Mouse (Mus musculus) lung, adult 2 months (tissue): ENCODE data around the gene Crp. TPM values are rescaled to one million over a fixed set of nuclear protein-coding genes. Genes with fewer than 3 reads are reported as not detected.

ENCODE experiments used
- DNase-seq: peaks from one replicate; pipeline ENCODE4 v3.0.0; 2022
- H3K4me1 ChIP-seq: fragments of 200-500 bp; 2 replicates; pipeline ENCODE4 v1.6.1; 2011; ENCODE audit warnings: low read length; ENCODE audit not compliant: control insufficient read depth, insufficient read depth
- H3K4me3 ChIP-seq: fragments of 200-500 bp; replicated peaks from 2 replicates; pipeline ENCODE3; 2011; ENCODE audit warnings: low read depth, mild to moderate bottlenecking, control low read depth, low read length; ENCODE audit errors: extremely low read depth
- CTCF ChIP-seq: fragments of 200-500 bp; IDR thresholded peaks from 2 replicates; pipeline ENCODE4 v1.5.1; 2011; ENCODE audit warnings: mild to moderate bottlenecking, low read length, control low read depth; ENCODE audit not compliant: insufficient read depth
- POLR2A ChIP-seq: fragments of 200-500 bp; IDR thresholded peaks from 2 replicates; pipeline ENCODE4 v1.6.1; 2011; ENCODE audit warnings: low read depth, mild to moderate bottlenecking, control low read depth, low read length, borderline replicate concordance; ENCODE audit errors: extremely low read depth
- WGBS: fragments of 180-500 bp; shearing (Covaris S2); methylation state at CpG from one replicate; pipeline ENCODE4 v1.1.7; 2018; 5-methylcytosine and 5-hydroxymethylcytosine counted together
- polyA plus RNA-seq: library from polyadenylated mRNA; depleted of rRNA; stranded (reverse); fragments of >200 nt; gene quantifications from 2 replicates; pipeline ENCODE4 v1.2.3, GENCODE M21; 2012; rRNA removed

Gene Crp
- polyA plus RNA-seq, result not detected in 2 replicates

DNA sequence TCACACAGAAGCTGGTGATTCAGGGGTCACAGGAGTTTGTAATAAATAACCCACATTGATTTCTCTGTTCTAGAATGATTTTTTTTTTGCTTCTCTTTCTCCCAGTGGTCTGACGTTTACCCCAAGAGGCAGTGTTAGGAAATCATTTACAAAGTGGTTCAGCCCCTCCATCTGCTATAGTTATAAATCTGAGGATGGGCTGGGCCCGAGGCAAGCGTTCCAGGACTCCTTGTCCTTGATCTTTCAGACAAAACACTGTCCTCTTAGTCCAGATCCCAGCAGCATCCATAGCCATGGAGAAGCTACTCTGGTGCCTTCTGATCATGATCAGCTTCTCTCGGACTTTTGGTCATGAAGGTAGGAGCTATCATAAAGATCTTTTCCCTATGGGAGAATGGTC lies at the start of gene Crp:
Gene Crp, plus strand, starts transcription at position 212 of the 400 bp plus-strand sequence.
- 69% methylated on average over 4 of the region's 4 CpGs for WGBS
- DNase-seq, result no peak
- H3K4me1 ChIP-seq, result no peaks in the 10 kb centered on the region
- no peak for TF ChIP-seq CTCF
- TF ChIP-seq POLR2A, result no peak
- H3K4me3 ChIP-seq, result no peak within 1 kb of the TSS

GRCm38 (mm10) chr1:172649396-172649795 lies 48.5 kb upstream of the Crp start:
- no peak overlapping the region for H3K4me3 ChIP-seq
- TF ChIP-seq CTCF (no peak), POLR2A (no peak)
- peaks cover 2% of the 10 kb centered on the region; the same call in 1 of the 2 replicates for H3K4me1 ChIP-seq
- WGBS, result 78% methylated on average over 9 of the region's 9 CpGs
- no peak for DNase-seq

- 60% methylated on average over 8 of the region's 8 CpGs for WGBS
- no peak for DNase-seq
- TF ChIP-seq CTCF (peak; percentile 48), POLR2A (no peak)
Measured at GRCm38 (mm10) chr1:172650519-172651287, 47.2 kb upstream of the Crp start.

DNA sequence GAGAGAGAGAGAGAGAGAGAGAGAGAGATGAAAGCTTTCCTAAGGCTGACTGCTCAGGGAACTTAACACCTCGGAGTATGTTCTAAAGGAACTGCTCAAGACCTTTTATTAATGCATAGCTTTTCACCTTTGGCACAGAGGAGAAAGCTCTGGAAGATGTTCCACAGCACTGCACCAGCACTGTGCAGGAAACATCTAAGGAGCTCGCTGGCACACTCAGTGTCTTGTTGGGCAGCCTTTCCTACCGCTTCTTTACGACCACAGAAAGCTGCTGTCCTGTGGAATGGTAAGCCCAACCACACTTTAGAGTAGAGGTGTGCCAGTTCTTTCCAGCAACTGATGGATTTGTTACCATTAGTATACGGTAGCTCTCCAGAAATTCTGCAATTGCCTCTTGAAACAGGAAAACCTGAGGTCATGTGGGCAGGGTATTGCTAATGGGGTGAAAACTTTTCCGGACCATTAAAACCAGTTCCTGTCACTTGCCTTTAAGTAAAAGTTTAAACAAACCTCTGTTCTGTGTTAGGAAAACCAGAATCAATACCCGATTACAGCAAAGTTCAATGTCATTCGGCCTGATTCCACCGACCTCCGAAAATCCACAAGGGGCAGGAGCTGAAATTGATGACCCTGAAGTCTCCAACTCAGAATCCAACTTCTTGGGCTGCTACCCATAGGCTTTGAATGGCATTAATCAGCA lies 46.4 kb upstream of the Crp start:
- no peak for DNase-seq
- 74% methylated on average over 10 of the region's 10 CpGs for WGBS
- Histone ChIP-seq H3K4me3 (no peak overlapping the region), H3K4me1 (peaks cover 4% of the 10 kb centered on the region; the same call in 1 of the 2 replicates)
- TF ChIP-seq CTCF (no peak), POLR2A (no peak)

More at GRCm38 (mm10) chr1:172650519-172651287, 47.2 kb upstream of the Crp start:
- no peak overlapping the region for H3K4me3 ChIP-seq
- peaks cover 4% of the 10 kb centered on the region; the same call in 1 of the 2 replicates for H3K4me1 ChIP-seq

GRCm38 (mm10) chr1:172652040-172652662 lies 45.7 kb upstream of the Crp start:
- 50% methylated on average over 18 of the region's 18 CpGs for WGBS
- Histone ChIP-seq H3K4me1 (peaks cover 4% of the 10 kb centered on the region; the same call in 1 of the 2 replicates), H3K4me3 (no peak overlapping the region)
- no peak for DNase-seq
- TF ChIP-seq CTCF (no peak), POLR2A (no peak)

GRCm38 (mm10) chr1:172653900-172654299 lies 44.0 kb upstream of the Crp start:
- TF ChIP-seq CTCF, result no peak
- no peak for TF ChIP-seq POLR2A
- no peak overlapping the region for H3K4me3 ChIP-seq
- peaks cover 4% of the 10 kb centered on the region; the same call in 1 of the 2 replicates for H3K4me1 ChIP-seq
- 40% methylated on average over 6 of the region's 6 CpGs for WGBS
- DNase-seq, result no peak

DNA sequence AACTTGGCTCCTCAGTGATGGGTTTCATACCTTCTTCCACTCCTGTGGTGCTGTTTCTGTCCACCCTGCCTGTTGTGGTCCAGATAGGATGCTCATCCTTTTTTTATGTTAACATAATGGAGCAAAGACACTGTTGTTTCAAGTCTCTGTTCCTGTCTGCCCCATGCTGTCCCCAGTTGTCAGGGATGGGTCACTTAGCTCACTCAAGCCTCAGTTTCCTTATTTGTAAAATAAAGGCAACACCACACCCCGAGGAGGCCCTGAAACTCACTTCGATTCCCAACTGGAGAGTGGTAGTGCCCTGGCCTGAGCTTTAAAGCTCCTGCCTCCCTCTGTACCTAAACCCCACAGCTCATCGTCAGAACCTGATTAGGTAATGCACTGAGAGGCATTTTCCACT lies 40.6 kb upstream of the Crp start:
- DNase-seq, result no peak
- WGBS, result 80% methylated on average over 3 of the region's 3 CpGs
- H3K4me3 ChIP-seq, result no peak overlapping the region
- no peak for TF ChIP-seq POLR2A
- TF ChIP-seq CTCF, result no peak
- H3K4me1 ChIP-seq, result peaks cover 2% of the 10 kb centered on the region; the same call in 1 of the 2 replicates

GRCm38 (mm10) chr1:172659688-172660087 lies 38.2 kb upstream of the Crp start:
- 50% methylated on average over 8 of the region's 8 CpGs for WGBS
- DNase-seq, result no peak
- no peak for TF ChIP-seq CTCF
- no peak for TF ChIP-seq POLR2A
- Histone ChIP-seq H3K4me3 (no peak overlapping the region), H3K4me1 (peaks cover 2% of the 10 kb centered on the region; the same call in 1 of the 2 replicates)

DNA sequence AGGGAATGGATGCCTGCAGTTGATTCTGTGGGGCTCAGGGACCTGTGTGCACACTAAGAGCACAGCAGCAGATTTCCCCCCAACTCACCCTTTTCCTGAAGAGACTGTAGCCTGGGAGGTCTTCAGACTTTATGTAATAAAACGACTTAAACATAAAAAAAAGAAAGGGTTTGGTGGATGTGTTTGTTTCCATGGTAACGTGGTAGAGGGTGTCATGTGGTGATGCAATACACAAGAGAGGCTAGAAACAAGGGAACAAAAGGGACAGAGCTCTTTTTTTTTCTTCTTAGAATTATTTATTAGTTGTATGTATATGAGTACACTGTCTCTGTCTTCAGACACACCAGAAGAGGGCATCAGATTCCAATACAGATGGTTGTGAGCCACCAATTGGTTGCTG lies 32.4 kb upstream of the Crp start:
- no peak for TF ChIP-seq CTCF
- no peak for TF ChIP-seq POLR2A
- no peak for DNase-seq
- Histone ChIP-seq H3K4me1 (no peaks in the 10 kb centered on the region), H3K4me3 (no peak overlapping the region)
- WGBS, result 70% methylated on average over 2 of the region's 2 CpGs
